Mouse (Mus musculus) Patski (cell line): Measurements from ENCODE around the gene Shroom1. TPM values are rescaled to one million over a fixed set of nuclear protein-coding genes. Genes with fewer than 3 reads are reported as not detected.

Experiments
- ATAC-seq: fragments of 100-300 bp; one replicate; pipeline ENCODE4 v1.8.0; 2021
- CTCF ChIA-PET: fragments of 350-600 bp; sonication (Branson Sonifier 250); formaldehyde crosslinking; loops from one replicate; lab custom pipeline; 2022; ENCODE audit warnings: inconsistent platforms; lab: Charles Lee
- POLR2A ChIA-PET: fragments of 350-600 bp; sonication (Branson Sonifier 250); formaldehyde crosslinking; loops from one replicate; lab custom pipeline; 2022; ENCODE audit warnings: antibody characterized with exemption, inconsistent platforms; lab: Charles Lee
- DNase-seq: peaks from one replicate; pipeline ENCODE4 v3.0.0-alpha.2; 2011; ENCODE audit warnings: low read depth, low spot score
- H3K27me3 ChIP-seq: fragments of 371-371 bp; one replicate; pipeline ENCODE4 v1.5.1; 2021
- CTCF ChIP-seq: fragments of 100-300 bp; IDR thresholded peaks from one replicate; pipeline ENCODE4 v1.5.1; 2021
- in situ Hi-C: fragments of 300-500 bp; cut with MboI; formaldehyde crosslinking; loops from 3 replicates; pipeline ENCODE4 v1.11.1; 2018; ENCODE audit warnings: low pct_unique_long_range_greater_than_20kb, mixed read lengths
- polyA plus RNA-seq: library from polyadenylated mRNA; unstranded; gene quantifications from one replicate; pipeline ENCODE4 v1.2.3, GENCODE M21; 2021

The Shroom1 gene
- polyA plus RNA-seq, 1 experiment from 2014 or later: not detected

GRCm38 (mm10) chr11:53443861-53444260 lies 13.1 kb upstream of the Shroom1 start:
- peaks cover 8% of the 10 kb centered on the region for H3K27me3 ChIP-seq
- DNase-seq: no peak
- peak; percentile 76 for TF ChIP-seq CTCF
- CTCF ChIA-PET: interaction anchor here (2.3 kb wide), 1 partner anchor 12 kb away, joined by 8 read pairs; no protein-coding TSS in a partner anchor
- in situ Hi-C loops: no loop called here
- ATAC-seq: no peak
- POLR2A ChIA-PET: no interaction called here

GRCm38 (mm10) chr11:53445562-53445961 lies 11.4 kb upstream of the Shroom1 start:
- ChIA-PET CTCF (interaction anchor here (2.3 kb wide), 1 partner anchor 13 kb away, joined by 8 read pairs; no protein-coding TSS in a partner anchor), POLR2A (interaction anchor here (1.0 kb wide), 1 partner anchor 16 kb away, joined by 3 read pairs; no protein-coding TSS in a partner anchor)
- DNase-seq (no peak), ATAC-seq (no peak)
- no peak for TF ChIP-seq CTCF
- H3K27me3 ChIP-seq: peaks cover 8% of the 10 kb centered on the region
- in situ Hi-C loops: no loop called here

- in situ Hi-C loops: no loop called here
These were observed 10.8 kb upstream of the Shroom1 start for GRCm38 (mm10) chr11:53446183-53446582.

GRCm38 (mm10) chr11:53447996-53448395 lies 9.0 kb upstream of the Shroom1 start:
- POLR2A ChIA-PET: no interaction called here
- no peak for ATAC-seq
- CTCF ChIA-PET: interaction anchor here (1.2 kb wide), 1 partner anchor 19 kb away, joined by 3 read pairs; no protein-coding TSS in a partner anchor
- in situ Hi-C loops: no loop called here
- H3K27me3 ChIP-seq: no peaks in the 10 kb centered on the region
- no peak for DNase-seq
- no peak for TF ChIP-seq CTCF

More at GRCm38 (mm10) chr11:53446183-53446582, 10.8 kb upstream of the Shroom1 start:
- POLR2A ChIA-PET: interaction anchor here (0.6 to 1.0 kb wide), 2 partner anchors 16 to 47 kb away, joined by 3 read pairs; no protein-coding TSS in a partner anchor
- TF ChIP-seq CTCF: no peak
- H3K27me3 ChIP-seq: peaks cover 4% of the 10 kb centered on the region
- DNase-seq (no peak), ATAC-seq (no peak)
- CTCF ChIA-PET: interaction anchor here (2.3 kb wide), 1 partner anchor 14 kb away, joined by 8 read pairs; no protein-coding TSS in a partner anchor

GRCm38 (mm10) chr11:53448529-53448928 lies 8.5 kb upstream of the Shroom1 start:
- POLR2A ChIA-PET: no interaction called here
- in situ Hi-C loops: no loop called here

GRCm38 (mm10) chr11:53450070-53450705 lies 6.8 kb upstream of the Shroom1 start:
- in situ Hi-C loops: loop anchor here (25.0 kb wide), 1 partner anchor 437 kb away; the partner anchor contains the start of gene Slc22a5

More at GRCm38 (mm10) chr11:53448529-53448928, 8.5 kb upstream of the Shroom1 start:
- no peak for TF ChIP-seq CTCF
- ATAC-seq: no peak
- CTCF ChIA-PET: no interaction called here
- H3K27me3 ChIP-seq: no peaks in the 10 kb centered on the region
- DNase-seq: no peak

GRCm38 (mm10) chr11:53451361-53451760 lies 5.6 kb upstream of the Shroom1 start:
- ChIA-PET POLR2A (no interaction called here), CTCF (no interaction called here)
- DNase-seq: no peak
- in situ Hi-C loops: loop anchor here (25.0 kb wide), 1 partner anchor 436 kb away; the partner anchor contains the start of gene Slc22a5
- no peak for TF ChIP-seq CTCF
- ATAC-seq: no peak
- no peaks in the 10 kb centered on the region for H3K27me3 ChIP-seq

More at GRCm38 (mm10) chr11:53450070-53450705, 6.8 kb upstream of the Shroom1 start:
- ChIA-PET CTCF (no interaction called here), POLR2A (no interaction called here)
- ATAC-seq: no peak
- H3K27me3 ChIP-seq: no peaks in the 10 kb centered on the region
- no peak for DNase-seq
- no peak for TF ChIP-seq CTCF

GRCm38 (mm10) chr11:53452396-53452795 lies 4.6 kb upstream of the Shroom1 start:
- POLR2A ChIA-PET: no interaction called here
- ATAC-seq (no peak), DNase-seq (no peak)
- in situ Hi-C loops: loop anchor here (25.0 kb wide), 1 partner anchor 435 kb away; the partner anchor contains the start of gene Slc22a5
- CTCF ChIA-PET: no interaction called here
- no peaks in the 10 kb centered on the region for H3K27me3 ChIP-seq
- TF ChIP-seq CTCF: no peak

- H3K27me3 ChIP-seq: no peaks in the 10 kb centered on the region
- ChIA-PET CTCF (interaction anchor here (1.3 kb wide), 1 partner anchor 21 kb away, joined by 3 read pairs; no protein-coding TSS in a partner anchor), POLR2A (no interaction called here)
- in situ Hi-C loops: loop anchor here (25.0 kb wide), 1 partner anchor 434 kb away; the partner anchor contains the start of gene Slc22a5
- ATAC-seq (no peak), DNase-seq (no peak)
- no peak for TF ChIP-seq CTCF
These were observed 4.0 kb upstream of the Shroom1 start for GRCm38 (mm10) chr11:53453031-53453430.

GRCm38 (mm10) chr11:53457372-53457954 lies 458 bp downstream of the Shroom1 start:
- in situ Hi-C loops: loop anchor here (25.0 kb wide), 1 partner anchor 430 kb away; the partner anchor contains the start of gene Slc22a5
- no peak for ATAC-seq
- no peak for DNase-seq
- ChIA-PET POLR2A (no interaction called here), CTCF (interaction anchor here (1.2 to 2.0 kb wide), 2 partner anchors 9 to 16 kb away, joined by 5 read pairs; no protein-coding TSS in a partner anchor)
- H3K27me3 ChIP-seq: no peaks in the 10 kb centered on the region
- no peak for TF ChIP-seq CTCF
